Mouse (Mus musculus) hematopoietic stem cell, adult 5-6 weeks (primary cell): Measurements from ENCODE around the gene Stxbp4. TPM values are rescaled to one million over a fixed set of nuclear protein-coding genes. Genes with fewer than 3 reads are reported as not detected.
A peak's percentile ranks its signal among the peaks of the same experiment; 100 is the strongest.

ENCODE experiments used
- ATAC-seq, 2 experiments: fragments of 125-278 bp in 1 of 2; replicated peaks in 1 of 2; 2 replicates each; pipeline ENCODE4 v1.8.0; 2016 to 2017; ENCODE audit warnings: inconsistent platforms in 2 of 2, mild to moderate bottlenecking in 2 of 2, moderate number of reproducible peaks in 2 of 2, low read depth in 1 of 2, moderate TSS enrichment in 1 of 2; ENCODE audit not compliant: low FRiP score in 2 of 2, poor library complexity in 2 of 2, severe bottlenecking in 2 of 2, insufficient read depth in 1 of 2, low TSS enrichment in 1 of 2
- total RNA-seq: library from RNA; stranded (forward); fragments of 172-1452, 232-1000 nt; gene quantifications from 2 replicates; pipeline ENCODE4 v1.2.3, GENCODE M21; 2017

The Stxbp4 gene
- total RNA-seq, 1 experiment from 2014 or later, result 27.6 TPM

- ATAC-seq, result no peak
Measured at GRCm38 (mm10) chr11:90590996-90591395, 46.9 kb downstream of the Stxbp4 start.

GRCm38 (mm10) chr11:90586203-90586602 is 51.7 kb downstream of the Stxbp4 start:
- ATAC-seq, result peak; percentile 94 to 97

- no peak; a peak in 1 of 4 replicates for ATAC-seq
Measured at GRCm38 (mm10) chr11:90585754-90586153, 52.1 kb downstream of the Stxbp4 start.

GRCm38 (mm10) chr11:90577057-90577780 is 60.7 kb downstream of the Stxbp4 start:
- peak; percentile 97 to 98 for ATAC-seq

- no peak; a peak in 1 of 4 replicates for ATAC-seq
Measured at GRCm38 (mm10) chr11:90576282-90576972, 61.5 kb downstream of the Stxbp4 start.

- no peak for ATAC-seq
Measured at GRCm38 (mm10) chr11:90575491-90576048, 62.3 kb downstream of the Stxbp4 start.

GRCm38 (mm10) chr11:90570646-90571259 is 67.1 kb downstream of the Stxbp4 start:
- no peak for ATAC-seq

GRCm38 (mm10) chr11:90558359-90559047 is 79.4 kb downstream of the Stxbp4 start:
- ATAC-seq, result peak; percentile 65 to 85

GRCm38 (mm10) chr11:90556517-90556916 is 81.4 kb downstream of the Stxbp4 start:
- ATAC-seq, result no peak

GRCm38 (mm10) chr11:90553963-90554362 is 83.9 kb downstream of the Stxbp4 start:
- ATAC-seq, result peak; percentile 57 to 68

GRCm38 (mm10) chr11:90552303-90553201 is 85.3 kb downstream of the Stxbp4 start:
- no peak for ATAC-seq

GRCm38 (mm10) chr11:90548560-90548959 is 89.3 kb downstream of the Stxbp4 start:
- peak; percentile 30 to 65; a peak in 3 of 4 replicates for ATAC-seq

GRCm38 (mm10) chr11:90538636-90539263 is 99.1 kb downstream of the Stxbp4 start:
- ATAC-seq, result peak; percentile 94 to 96

- ATAC-seq, result no peak
Measured at GRCm38 (mm10) chr11:90525311-90525710, 112.6 kb downstream of the Stxbp4 start.

- ATAC-seq, result no peak
Measured at GRCm38 (mm10) chr11:90521040-90521439, 116.8 kb downstream of the Stxbp4 start.

GRCm38 (mm10) chr11:90517750-90518149 is 120.1 kb downstream of the Stxbp4 start:
- ATAC-seq, result no peak
